Comparison of ENCODE assay signal across 22 mouse cellular contexts in genomic region chr13:69549980-69550379, GRCm38 (mm10). TPM values are rescaled to one million over a fixed set of nuclear protein-coding genes. Genes with fewer than 3 reads are reported as not detected.
DNase-seq lines count a peak whose midpoint lies in the region; ATAC-seq and TF ChIP-seq lines count a peak whose summit lies in the region.
"Had no signal": no experiment of that assay in that cellular context is flagged by ENCODE, and none has a peak within 500 bp of the region (broad histone marks: within the 10 kb centered on the region; RNA-seq: fewer than 3 reads in every experiment).

No protein-coding gene starts in this region.

- intact Hi-C loops in heart, adult 2 months (cut with DNase I): loop anchor here (5.0 kb wide), 1 partner anchor 163 kb away; no protein-coding TSS in a partner anchor
- intact Hi-C loops in heart, postnatal 10 days (cut with DNase I): loop anchor here (5.0 kb wide), 2 partner anchors 43 to 62 kb away; partner anchors contain the start of gene Srd5a1

- peak; percentile 64 for TF ChIP-seq CTCF in heart, adult 2 months (IDR thresholded peaks at IDR 0.05)
- TF ChIP-seq CTCF in layer of hippocampus, adult 2 months (conservative IDR thresholded peaks at IDR 0.05): peak; percentile 61
- TF ChIP-seq CTCF in midbrain, postnatal 0 days (IDR thresholded peaks at IDR 0.05): peak; percentile 26; the same call in 1 of the 2 replicates
- TF ChIP-seq CTCF in stomach, postnatal 0 days (IDR thresholded peaks at IDR 0.05; ENCODE audit: low read depth): peak; percentile 56

- H3K9me3 ChIP-seq in midbrain, postnatal 0 days (ENCODE audit: low read length): no peaks in the 10 kb centered on the region
- no peaks in the 10 kb centered on the region for H3K9me3 ChIP-seq in midbrain, embryonic 15.5 days
- no peaks in the 10 kb centered on the region for H3K9me3 ChIP-seq in stomach, postnatal 0 days (ENCODE audit: control insufficient read depth, low read length)
- H3K9me3 ChIP-seq in hindbrain, embryonic 11.5 days (ENCODE audit: control insufficient read depth, low read length): no peaks in the 10 kb centered on the region
- H3K9me3 ChIP-seq: hindbrain, embryonic 15.5 days; limb, embryonic 13.5 days; neural tube, embryonic 13.5 days had no signal

- no peak overlapping the region for H3K4me2 ChIP-seq in midbrain, postnatal 0 days (ENCODE audit: low read depth, low read length, poor library complexity, severe bottlenecking)
- no peak overlapping the region for H3K4me2 ChIP-seq in midbrain, embryonic 15.5 days
- no peak overlapping the region for H3K4me2 ChIP-seq in stomach, postnatal 0 days (replicated peaks; ENCODE audit: low read depth)
- no peak overlapping the region for H3K4me2 ChIP-seq in hindbrain, embryonic 11.5 days (replicated peaks; ENCODE audit: low read depth, low read length)
- H3K4me2 ChIP-seq: hindbrain, embryonic 15.5 days; limb, embryonic 13.5 days; lung, embryonic 14.5 days; midbrain, embryonic 11.5 days; neural tube, embryonic 13.5 days had no signal

- 0 out of 2 replicates have a peak, but pooled peaks cover 2% of the 10 kb centered on the region for H3K4me1 ChIP-seq in heart, adult 2 months (ENCODE audit: control insufficient read depth, insufficient read depth, low read length)
- no peaks in the 10 kb centered on the region for H3K4me1 ChIP-seq in midbrain, postnatal 0 days (ENCODE audit: insufficient read depth, low read length)
- H3K4me1 ChIP-seq in midbrain, embryonic 15.5 days: no peaks in the 10 kb centered on the region
- no peaks in the 10 kb centered on the region for H3K4me1 ChIP-seq in stomach, postnatal 0 days (replicated peaks; ENCODE audit: control insufficient read depth, insufficient read depth)
- no peaks in the 10 kb centered on the region for H3K4me1 ChIP-seq in hindbrain, embryonic 11.5 days (replicated peaks; ENCODE audit: control insufficient read depth, insufficient read depth, low read length)
- H3K4me1 ChIP-seq: hindbrain, embryonic 15.5 days; limb, embryonic 13.5 days; neural tube, embryonic 13.5 days had no signal

- H3K4me3 ChIP-seq in heart, adult 2 months: no peak overlapping the region
- H3K4me3 ChIP-seq in layer of hippocampus, adult 2 months: no peak overlapping the region
- H3K4me3 ChIP-seq in midbrain, postnatal 0 days (ENCODE audit: low read depth, low read length): no peak overlapping the region
- no peak overlapping the region for H3K4me3 ChIP-seq in midbrain, embryonic 15.5 days
- no peak overlapping the region for H3K4me3 ChIP-seq in stomach, postnatal 0 days (ENCODE audit: low read depth, low read length)
- H3K4me3 ChIP-seq in hindbrain, embryonic 11.5 days (ENCODE audit: low read depth, low read length): no peak overlapping the region
- H3K4me3 ChIP-seq: hindbrain, embryonic 15.5 days; limb, embryonic 13.5 days; neural tube, embryonic 13.5 days had no signal

- no peaks in the 10 kb centered on the region for H3K79me2 ChIP-seq in heart, adult 2 months (replicated peaks; ENCODE audit: control insufficient read depth, insufficient read depth, low read length)

- H3K27me3 ChIP-seq in heart, adult 2 months (ENCODE audit: control insufficient read depth, insufficient read depth, low read length): no peaks in the 10 kb centered on the region
- H3K27me3 ChIP-seq in midbrain, postnatal 0 days (ENCODE audit: insufficient read depth, low read length): no peaks in the 10 kb centered on the region
- no peaks in the 10 kb centered on the region for H3K27me3 ChIP-seq in midbrain, embryonic 15.5 days (replicated peaks)
- H3K27me3 ChIP-seq in stomach, postnatal 0 days (ENCODE audit: control insufficient read depth, insufficient read depth, low read length): no peaks in the 10 kb centered on the region
- H3K27me3 ChIP-seq in hindbrain, embryonic 11.5 days (ENCODE audit: control insufficient read depth, insufficient read depth, low read length): no peaks in the 10 kb centered on the region; the same call in 1 of the 2 replicates
- H3K27me3 ChIP-seq: hindbrain, embryonic 15.5 days; neural tube, embryonic 13.5 days had no signal

- WGBS in heart, adult 2 months: 39% methylated on average over 8 of the region's 8 CpGs
- 52% methylated on average over 8 of the region's 8 CpGs for whole genome bisulfite sequencing in midbrain, postnatal 0 days
- WGBS in midbrain, embryonic 15.5 days: 48% methylated on average over 8 of the region's 8 CpGs
- 40% methylated on average over 8 of the region's 8 CpGs for WGBS in stomach, postnatal 0 days
- WGBS in hindbrain, embryonic 11.5 days: 46% methylated on average over 8 of the region's 8 CpGs

- TF ChIP-seq POLR2A in heart, adult 2 months (IDR thresholded peaks at IDR 0.05; ENCODE audit: insufficient read depth, low read depth, low read length): no peak

- no peaks in the 10 kb centered on the region for H3K36me3 ChIP-seq in heart, adult 2 months (ENCODE audit: control insufficient read depth, insufficient read depth, low read length)
- H3K36me3 ChIP-seq in midbrain, postnatal 0 days (ENCODE audit: insufficient read depth, low read length): no peaks in the 10 kb centered on the region
- H3K36me3 ChIP-seq in midbrain, embryonic 15.5 days (replicated peaks): no peaks in the 10 kb centered on the region
- H3K36me3 ChIP-seq in stomach, postnatal 0 days (ENCODE audit: control insufficient read depth, insufficient read depth, low read length): no peaks in the 10 kb centered on the region
- H3K36me3 ChIP-seq in hindbrain, embryonic 11.5 days (ENCODE audit: control insufficient read depth, insufficient read depth, low read length): no peaks in the 10 kb centered on the region
- H3K36me3 ChIP-seq: hindbrain, embryonic 15.5 days; limb, embryonic 13.5 days; neural tube, embryonic 13.5 days had no signal

- no peak for TF ChIP-seq EP300 in heart, adult 2 months (IDR thresholded peaks at IDR 0.05; ENCODE audit: insufficient read depth, low read depth, low read length)
- TF ChIP-seq EP300 in stomach, postnatal 0 days (optimal IDR thresholded peaks at IDR 0.05): no peak

- no peak for DNase-seq in heart, adult 2 months
- DNase-seq in heart, postnatal 10 days: no peak
- DNase-seq in layer of hippocampus, adult 2 months (ENCODE audit: low spot score in 2 of 2): no peak
- no peak for DNase-seq in layer of hippocampus, postnatal 14 days (ENCODE audit: low spot score in 2 of 2)
- DNase-seq in midbrain, postnatal 0 days (ENCODE audit: low spot score): no peak
- no peak for DNase-seq in stomach, postnatal 0 days (ENCODE audit: low spot score)
- DNase-seq in hindbrain, embryonic 11.5 days (ENCODE audit: low spot score): no peak
- DNase-seq: adrenal gland, adult 8-10 months; cerebellum, adult 2 months; cerebellum, postnatal 14 days; kidney, adult 2 months; layer of hippocampus, adult 9-11 months; lung, embryonic 14.5 days; thymus, postnatal 25 days had no signal

- no peak overlapping the region for H3K9ac ChIP-seq in heart, adult 2 months (ENCODE audit: low read depth, low read length)
- H3K9ac ChIP-seq in midbrain, postnatal 0 days (replicated peaks; ENCODE audit: low read length, poor library complexity, severe bottlenecking): no peak overlapping the region
- no peak overlapping the region for H3K9ac ChIP-seq in midbrain, embryonic 15.5 days
- H3K9ac ChIP-seq in stomach, postnatal 0 days (ENCODE audit: low read length): no peak overlapping the region
- H3K9ac ChIP-seq in hindbrain, embryonic 11.5 days (ENCODE audit: low read depth, low read length): no peak overlapping the region
- H3K9ac ChIP-seq: hindbrain, embryonic 15.5 days; limb, embryonic 13.5 days; liver, embryonic 14.5 days; lung, embryonic 14.5 days; neural tube, embryonic 13.5 days had no signal

- no peak for ATAC-seq in midbrain, postnatal 0 days (ENCODE audit: low FRiP score)
- no peak for ATAC-seq in midbrain, embryonic 15.5 days (replicated peaks)
- no peak for ATAC-seq in stomach, postnatal 0 days (ENCODE audit: low FRiP score, low TSS enrichment)
- no peak for ATAC-seq in hindbrain, embryonic 11.5 days (ENCODE audit: low FRiP score)
- ATAC-seq: forebrain, embryonic 14.5 days; inflammation-experienced regulatory T-cells, adult 6 months had no signal

- H3K27ac ChIP-seq in heart, adult 2 months: no peak overlapping the region
- H3K27ac ChIP-seq in layer of hippocampus, adult 2 months: no peak overlapping the region
- H3K27ac ChIP-seq in midbrain, postnatal 0 days (ENCODE audit: low read depth, low read length): no peak overlapping the region
- H3K27ac ChIP-seq in midbrain, embryonic 15.5 days: no peak overlapping the region
- H3K27ac ChIP-seq in stomach, postnatal 0 days (replicated peaks): no peak overlapping the region
- H3K27ac ChIP-seq in hindbrain, embryonic 11.5 days (ENCODE audit: low read depth, low read length): no peak overlapping the region
- H3K27ac ChIP-seq: hindbrain, embryonic 15.5 days; limb, embryonic 13.5 days; liver, embryonic 14.5 days; neural tube, embryonic 13.5 days had no signal

RNA-seq across cellular contexts. Expression of gene Tent4a, which starts 15.6 kb away (rescaled TPM):
- 10 to 100 TPM; 11.0 to 12.7 TPM for total RNA-seq in heart, adult 2 months (2021)
- polyA plus RNA-seq in heart, adult 2 months (2012; rRNA removed): 8.1 and 8.9 TPM in 2 replicates
- 10 to 100 TPM; 17.2 to 17.6 TPM for total RNA-seq in heart, postnatal 10 days (2021)
- 10 to 100 TPM; 44.0 to 46.4 TPM for total RNA-seq in layer of hippocampus, adult 2 months (2021)
- total RNA-seq in layer of hippocampus, postnatal 14 days (2021): 10 to 100 TPM; 38.0 to 38.2 TPM
- total RNA-seq in midbrain, postnatal 0 days (2014; rRNA removed): 26.1 TPM in 2 replicates
- 4.5 and 5.2 TPM in 2 replicates for polyA plus RNA-seq in midbrain, postnatal 0 days (2015; fragmentation: Nextera tagmentation; extraction: Ambion mirVana)
- 7.2 and 7.6 TPM in 2 replicates for polyA plus RNA-seq in midbrain, embryonic 15.5 days (2015; fragmentation: Nextera tagmentation; extraction: Ambion mirVana)
- polyA plus RNA-seq in stomach, postnatal 0 days (2015; fragmentation: Nextera tagmentation; extraction: Ambion mirVana): 2.6 and 3.1 TPM in 2 replicates
- polyA plus RNA-seq in hindbrain, embryonic 11.5 days (2014; fragmentation: Nextera tagmentation; extraction: Ambion mirVana): 8.4 and 8.8 TPM in 2 replicates

RNA-seq across cellular contexts. Expression of gene Nsun2, which starts 16.4 kb away (rescaled TPM):
- 10 to 100 TPM; 40.4 to 47.9 TPM for total RNA-seq in heart, adult 2 months (2021)
- polyA plus RNA-seq in heart, adult 2 months (2012; rRNA removed): 29.3 and 53.3 TPM in 2 replicates
- total RNA-seq in heart, postnatal 10 days (2021): 10 to 100 TPM; 40.9 to 47.6 TPM
- 10 to 100 TPM; 99.2 to 99.8 TPM for total RNA-seq in layer of hippocampus, adult 2 months (2021)
- total RNA-seq in layer of hippocampus, postnatal 14 days (2021): 10 to 100 TPM; 72.2 to 75.5 TPM
- 51.1 and 60.3 TPM in 2 replicates for total RNA-seq in midbrain, postnatal 0 days (2014; rRNA removed)
- 56.7 and 60.2 TPM in 2 replicates for polyA plus RNA-seq in midbrain, postnatal 0 days (2015; fragmentation: Nextera tagmentation; extraction: Ambion mirVana)
- 72.0 and 73.1 TPM in 2 replicates for polyA plus RNA-seq in midbrain, embryonic 15.5 days (2015; fragmentation: Nextera tagmentation; extraction: Ambion mirVana)
- 68.6 and 69.7 TPM in 2 replicates for polyA plus RNA-seq in stomach, postnatal 0 days (2015; fragmentation: Nextera tagmentation; extraction: Ambion mirVana)
- polyA plus RNA-seq in hindbrain, embryonic 11.5 days (2014; fragmentation: Nextera tagmentation; extraction: Ambion mirVana): 114 and 134 TPM in 2 replicates
